Mouse (Mus musculus): Measurements from ENCODE around the gene Timm22. TPM values are rescaled to one million over a fixed set of nuclear protein-coding genes. Genes with fewer than 3 reads are reported as not detected.

Gene Timm22
- total RNA-seq, 2 experiments from 2014 or later: 28.6 to 29.4 TPM

- Histone ChIP-seq H3K4me3 (no peak overlapping the region), H3K27ac (peak overlapping the region; percentile 28; the same call in 1 of the 2 replicates)
- no peak for DNase-seq (ENCODE audit: low spot score in 2 of 2)
- no peak for TF ChIP-seq CTCF (conservative IDR thresholded peaks at IDR 0.05)
These were observed 32.1 kb upstream of the Timm22 start for GRCm38 (mm10) chr11:76374491-76375185.

- H3K4me3 ChIP-seq: no peak overlapping the region
- TF ChIP-seq CTCF (conservative IDR thresholded peaks at IDR 0.05): no peak
- no peak for DNase-seq (ENCODE audit: low spot score in 2 of 2)
- H3K27ac ChIP-seq: no peak overlapping the region
These were observed 30.3 kb upstream of the Timm22 start for GRCm38 (mm10) chr11:76376425-76376824.

- H3K27ac ChIP-seq: peak overlapping the region; percentile 0; the same call in 1 of the 2 replicates
- DNase-seq (ENCODE audit: low spot score in 2 of 2): no peak
- no peak overlapping the region for H3K4me3 ChIP-seq
- no peak for TF ChIP-seq CTCF (conservative IDR thresholded peaks at IDR 0.05)
These were observed 26.7 kb upstream of the Timm22 start for GRCm38 (mm10) chr11:76379921-76380544.

- no peak overlapping the region for H3K4me3 ChIP-seq
- no peak overlapping the region for H3K27ac ChIP-seq
- no peak for DNase-seq (ENCODE audit: low spot score in 2 of 2)
- no peak for TF ChIP-seq CTCF (conservative IDR thresholded peaks at IDR 0.05)
These were observed 25.4 kb upstream of the Timm22 start for GRCm38 (mm10) chr11:76381201-76381885.

GRCm38 (mm10) chr11:76382711-76383324, 23.9 kb upstream of the Timm22 start:
- no peak for TF ChIP-seq CTCF (conservative IDR thresholded peaks at IDR 0.05)
- no peak for DNase-seq (ENCODE audit: low spot score in 2 of 2)
- no peak overlapping the region for H3K4me3 ChIP-seq
- H3K27ac ChIP-seq: no peak overlapping the region

GRCm38 (mm10) chr11:76384307-76384706, 22.4 kb upstream of the Timm22 start:
- Histone ChIP-seq H3K27ac (peak overlapping the region; percentile 46; the same call in 1 of the 2 replicates), H3K4me3 (no peak overlapping the region)
- DNase-seq (ENCODE audit: low spot score in 2 of 2): no peak
- TF ChIP-seq CTCF (conservative IDR thresholded peaks at IDR 0.05): no peak

GRCm38 (mm10) chr11:76385017-76385416, 21.7 kb upstream of the Timm22 start:
- Histone ChIP-seq H3K4me3 (no peak overlapping the region), H3K27ac (peak overlapping the region; percentile 46; the same call in 1 of the 2 replicates)
- DNase-seq (ENCODE audit: low spot score in 2 of 2): no peak
- TF ChIP-seq CTCF (conservative IDR thresholded peaks at IDR 0.05): no peak

GRCm38 (mm10) chr11:76385746-76386145, 21.0 kb upstream of the Timm22 start:
- Histone ChIP-seq H3K27ac (0 out of 2 replicates have a peak overlapping the region, but pooled peaks have one; percentile 46), H3K4me3 (no peak overlapping the region)
- no peak for DNase-seq (ENCODE audit: low spot score in 2 of 2)
- TF ChIP-seq CTCF (conservative IDR thresholded peaks at IDR 0.05): no peak

- TF ChIP-seq CTCF (conservative IDR thresholded peaks at IDR 0.05): peak; percentile 63
- no peak for DNase-seq (ENCODE audit: low spot score in 2 of 2)
- Histone ChIP-seq H3K4me3 (no peak overlapping the region), H3K27ac (no peak overlapping the region)
These were observed 19.7 kb upstream of the Timm22 start for GRCm38 (mm10) chr11:76387097-76387496.

- no peak for TF ChIP-seq CTCF (conservative IDR thresholded peaks at IDR 0.05)
- Histone ChIP-seq H3K4me3 (no peak overlapping the region), H3K27ac (no peak overlapping the region)
- no peak for DNase-seq (ENCODE audit: low spot score in 2 of 2)
These were observed 18.0 kb upstream of the Timm22 start for GRCm38 (mm10) chr11:76388711-76389110.

- DNase-seq (ENCODE audit: low spot score in 2 of 2): no peak
- Histone ChIP-seq H3K4me3 (no peak overlapping the region), H3K27ac (no peak overlapping the region)
- peak; percentile 59 for TF ChIP-seq CTCF (conservative IDR thresholded peaks at IDR 0.05)
These were observed 14.2 kb upstream of the Timm22 start for GRCm38 (mm10) chr11:76392532-76392931.

GRCm38 (mm10) chr11:76392996-76393395, 13.8 kb upstream of the Timm22 start:
- no peak for DNase-seq (ENCODE audit: low spot score in 2 of 2)
- Histone ChIP-seq H3K4me3 (no peak overlapping the region), H3K27ac (no peak overlapping the region)
- TF ChIP-seq CTCF (conservative IDR thresholded peaks at IDR 0.05): no peak
